Mouse (Mus musculus) stomach, embryonic 14.5 days (tissue): ENCODE measurements around the gene Dnah11. TPM values are rescaled to one million over a fixed set of nuclear protein-coding genes. Genes with fewer than 3 reads are reported as not detected.

ENCODE experiments used
- ATAC-seq: fragments of 200-750 bp; cut with Nextera tagmentation; 2 replicates; pipeline ENCODE4 v1.8.0; 2017; ENCODE audit warnings: low read depth, moderate TSS enrichment; ENCODE audit not compliant: insufficient number of reproducible peaks, insufficient read depth, low FRiP score
- H3K27ac ChIP-seq: fragments of 300-500 bp; sonication (generic); 2 replicates; pipeline ENCODE4 v1.5.1; 2014; ENCODE audit warnings: mild to moderate bottlenecking, low read length, moderate library complexity, mixed read lengths
- H3K27me3 ChIP-seq: fragments of 300-500 bp; sonication (generic); 2 replicates; pipeline ENCODE4 v1.6.1; 2014; ENCODE audit warnings: low read length, control low read depth, mixed read lengths; ENCODE audit not compliant: control insufficient read depth, insufficient read depth
- H3K36me3 ChIP-seq: fragments of 300-500 bp; sonication (generic); 2 replicates; pipeline ENCODE4 v1.6.1; 2014; ENCODE audit warnings: mild to moderate bottlenecking, control low read depth, low read length, moderate library complexity, mixed read lengths; ENCODE audit not compliant: control insufficient read depth, insufficient read depth
- H3K4me1 ChIP-seq: fragments of 300-500 bp; sonication (generic); 2 replicates; pipeline ENCODE4 v1.6.1; 2014; ENCODE audit warnings: low read length, control low read depth, mixed read lengths; ENCODE audit not compliant: control insufficient read depth, insufficient read depth
- H3K4me2 ChIP-seq: fragments of 300-500 bp; sonication (generic); replicated peaks from 2 replicates; pipeline ENCODE4 v1.6.1; 2014; ENCODE audit warnings: low read depth, low read length, control low read depth
- H3K4me3 ChIP-seq: fragments of 300-500 bp; sonication (generic); 2 replicates; pipeline ENCODE4 v1.5.1; 2014; ENCODE audit warnings: low read depth, low read length, control low read depth
- H3K9ac ChIP-seq: fragments of 300-500 bp; sonication (generic); replicated peaks from 2 replicates; pipeline ENCODE4 v1.6.1; 2014; ENCODE audit warnings: low read depth, mild to moderate bottlenecking, control low read depth, low read length, moderate library complexity, mixed read lengths
- H3K9me3 ChIP-seq: fragments of 300-500 bp; sonication (generic); 2 replicates; pipeline ENCODE4 v1.6.1; 2016; ENCODE audit warnings: low read depth, low read length, control low read depth; ENCODE audit not compliant: control insufficient read depth
- WGBS: fragments of 180-500 bp; shearing (Covaris S2); extraction: QIAGEN DNeasy Blood & Tissue Kit; methylation state at CpG from one replicate; pipeline ENCODE4 v1.1.7; 2014; 5-methylcytosine and 5-hydroxymethylcytosine counted together
- polyA plus RNA-seq: library from polyadenylated mRNA; unstranded; fragments of >200 nt; fragmentation: Nextera tagmentation; extraction: Ambion mirVana; gene quantifications from 2 replicates; pipeline ENCODE4 v1.2.1, GENCODE M21; 2014

Dnah11 gene
- polyA plus RNA-seq, 1 experiment from 2014 or later, result 0.29 TPM

- 43% methylated on average over 8 of the region's 8 CpGs for WGBS
- ATAC-seq, result no peak
Observed at GRCm38 (mm10) chr12:118112599-118112998, 86.2 kb downstream of the Dnah11 start.

GRCm38 (mm10) chr12:118111896-118112295 is 86.9 kb downstream of the Dnah11 start:
- Histone ChIP-seq H3K36me3 (no peaks in the 10 kb centered on the region), H3K4me2 (no peak overlapping the region), H3K4me1 (no peaks in the 10 kb centered on the region), H3K27me3 (no peaks in the 10 kb centered on the region), H3K9ac (no peak overlapping the region), H3K27ac (no peak overlapping the region), H3K9me3 (no peaks in the 10 kb centered on the region), H3K4me3 (no peak overlapping the region)
- WGBS, result 77% methylated on average over 3 of the region's 3 CpGs
- no peak for ATAC-seq

More at GRCm38 (mm10) chr12:118112599-118112998, 86.2 kb downstream of the Dnah11 start:
- Histone ChIP-seq H3K4me1 (no peaks in the 10 kb centered on the region), H3K36me3 (no peaks in the 10 kb centered on the region), H3K4me2 (no peak overlapping the region), H3K9ac (no peak overlapping the region), H3K27me3 (no peaks in the 10 kb centered on the region), H3K9me3 (no peaks in the 10 kb centered on the region), H3K4me3 (no peak overlapping the region), H3K27ac (no peak overlapping the region)

GRCm38 (mm10) chr12:118107719-118108118 is 91.1 kb downstream of the Dnah11 start:
- 98% methylated on average over 1 of the region's 1 CpGs for WGBS
- Histone ChIP-seq H3K27ac (no peak overlapping the region), H3K4me1 (no peaks in the 10 kb centered on the region), H3K4me2 (no peak overlapping the region), H3K9me3 (no peaks in the 10 kb centered on the region), H3K9ac (no peak overlapping the region), H3K4me3 (no peak overlapping the region), H3K36me3 (no peaks in the 10 kb centered on the region), H3K27me3 (no peaks in the 10 kb centered on the region)
- no peak for ATAC-seq

GRCm38 (mm10) chr12:118104520-118104919 is 94.3 kb downstream of the Dnah11 start:
- Histone ChIP-seq H3K27me3 (no peaks in the 10 kb centered on the region), H3K9me3 (no peaks in the 10 kb centered on the region), H3K4me1 (no peaks in the 10 kb centered on the region), H3K4me3 (no peak overlapping the region), H3K9ac (no peak overlapping the region), H3K27ac (no peak overlapping the region), H3K36me3 (no peaks in the 10 kb centered on the region), H3K4me2 (no peak overlapping the region)
- whole genome bisulfite sequencing, result 78% methylated on average over 4 of the region's 4 CpGs
- ATAC-seq, result no peak

GRCm38 (mm10) chr12:118099694-118100093 is 99.1 kb downstream of the Dnah11 start:
- 73% methylated on average over 5 of the region's 5 CpGs for WGBS
- H3K27me3 ChIP-seq, result no peaks in the 10 kb centered on the region
- no peak overlapping the region for H3K4me2 ChIP-seq
- no peak overlapping the region for H3K9ac ChIP-seq
- ATAC-seq, result no peak
- no peak overlapping the region for H3K4me3 ChIP-seq
- H3K4me1 ChIP-seq, result no peaks in the 10 kb centered on the region
- H3K36me3 ChIP-seq, result no peaks in the 10 kb centered on the region
- no peak overlapping the region for H3K27ac ChIP-seq
- no peaks in the 10 kb centered on the region for H3K9me3 ChIP-seq

GRCm38 (mm10) chr12:118098257-118098656 is 100.6 kb downstream of the Dnah11 start:
- ATAC-seq, result no peak

GRCm38 (mm10) chr12:118094946-118095345 is 103.9 kb downstream of the Dnah11 start:
- Histone ChIP-seq H3K9ac (no peak overlapping the region), H3K36me3 (no peaks in the 10 kb centered on the region), H3K4me1 (no peaks in the 10 kb centered on the region), H3K27me3 (no peaks in the 10 kb centered on the region), H3K4me3 (no peak overlapping the region), H3K9me3 (no peaks in the 10 kb centered on the region), H3K27ac (no peak overlapping the region), H3K4me2 (no peak overlapping the region)
- 80% methylated on average over 4 of the region's 4 CpGs for WGBS
- ATAC-seq, result no peak

More at GRCm38 (mm10) chr12:118098257-118098656, 100.6 kb downstream of the Dnah11 start:
- Histone ChIP-seq H3K36me3 (no peaks in the 10 kb centered on the region), H3K4me1 (no peaks in the 10 kb centered on the region), H3K9ac (no peak overlapping the region), H3K4me3 (no peak overlapping the region), H3K27ac (no peak overlapping the region), H3K4me2 (no peak overlapping the region), H3K27me3 (no peaks in the 10 kb centered on the region), H3K9me3 (no peaks in the 10 kb centered on the region)
- WGBS, result 74% methylated on average over 3 of the region's 3 CpGs

GRCm38 (mm10) chr12:118085291-118085690 is 113.6 kb downstream of the Dnah11 start:
- 90% methylated on average over 1 of the region's 1 CpGs for WGBS
- Histone ChIP-seq H3K36me3 (no peaks in the 10 kb centered on the region), H3K27ac (no peak overlapping the region), H3K9ac (no peak overlapping the region), H3K4me1 (no peaks in the 10 kb centered on the region), H3K27me3 (no peaks in the 10 kb centered on the region), H3K9me3 (no peaks in the 10 kb centered on the region), H3K4me2 (no peak overlapping the region), H3K4me3 (no peak overlapping the region)
- no peak for ATAC-seq

GRCm38 (mm10) chr12:118084806-118085205 is 114.0 kb downstream of the Dnah11 start:
- no peaks in the 10 kb centered on the region for H3K9me3 ChIP-seq
- no peak overlapping the region for H3K4me2 ChIP-seq
- no peak overlapping the region for H3K27ac ChIP-seq
- no peaks in the 10 kb centered on the region for H3K4me1 ChIP-seq
- H3K36me3 ChIP-seq, result no peaks in the 10 kb centered on the region
- no peaks in the 10 kb centered on the region for H3K27me3 ChIP-seq
- H3K4me3 ChIP-seq, result no peak overlapping the region
- H3K9ac ChIP-seq, result no peak overlapping the region
- 83% methylated on average over 3 of the region's 3 CpGs for WGBS
- ATAC-seq, result no peak
